Mouse (Mus musculus): Measurements from ENCODE around the gene Myl4. TPM values are rescaled to one million over a fixed set of nuclear protein-coding genes. Genes with fewer than 3 reads are reported as not detected.

Myl4 gene
- total and polyA plus RNA-seq, 3 experiments = 484 to 1,288 (median 619) TPM

DNA sequence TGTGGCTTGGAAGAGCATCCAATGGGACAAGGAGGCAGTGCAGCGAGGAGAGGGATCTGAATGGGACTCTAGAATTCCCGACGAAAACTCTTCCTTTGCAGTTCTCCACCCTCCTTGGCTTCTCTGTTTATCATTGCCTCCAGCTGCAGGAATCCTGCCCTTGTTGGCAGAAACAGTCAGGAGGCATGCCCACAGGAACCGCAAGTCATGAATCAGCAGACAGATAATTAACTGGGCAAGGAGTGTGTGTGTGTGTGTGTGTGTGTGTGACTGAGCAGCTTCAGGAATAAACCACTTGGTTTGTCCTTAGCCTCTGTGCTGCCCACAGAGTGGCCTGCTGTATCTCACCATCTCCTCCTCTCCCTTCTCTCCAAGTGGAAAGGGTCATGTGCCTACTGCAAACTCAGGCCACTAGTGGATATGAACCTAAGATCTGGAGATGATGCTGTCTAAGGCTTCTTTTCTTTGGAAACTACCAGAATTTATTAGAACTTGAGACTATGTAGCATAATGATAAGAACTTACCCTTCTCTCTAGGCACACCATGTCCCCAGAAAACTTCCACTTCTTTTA, 61.2 kb downstream of the Myl4 start:
- no peaks in the 10 kb centered on the region for H3K36me3 ChIP-seq (ENCODE audit: control insufficient read depth, insufficient read depth, low read length)
- 43% methylated on average over 4 of the region's 4 CpGs for WGBS
- TF ChIP-seq EP300 (IDR thresholded peaks at IDR 0.05; ENCODE audit: insufficient read depth, low read depth, low read length) = no peak
- no peak for TF ChIP-seq POLR2A (IDR thresholded peaks at IDR 0.05; ENCODE audit: insufficient read depth, low read depth, low read length)
- no peak for TF ChIP-seq CTCF (IDR thresholded peaks at IDR 0.05)
- no peaks in the 10 kb centered on the region; the same call in 1 of the 2 replicates for H3K27me3 ChIP-seq (ENCODE audit: control insufficient read depth, insufficient read depth, low read length)
- no peaks in the 10 kb centered on the region for H3K4me1 ChIP-seq (ENCODE audit: control insufficient read depth, insufficient read depth, low read length)
- no peak overlapping the region for H3K27ac ChIP-seq
- intact Hi-C loops (cut with DNase I) = no loop called here
- no peak overlapping the region for H3K9ac ChIP-seq (ENCODE audit: low read depth, low read length)
- no peak overlapping the region for H3K4me3 ChIP-seq
- H3K79me2 ChIP-seq (replicated peaks; ENCODE audit: control insufficient read depth, insufficient read depth, low read length) = no peaks in the 10 kb centered on the region
- no peak for DNase-seq

DNA sequence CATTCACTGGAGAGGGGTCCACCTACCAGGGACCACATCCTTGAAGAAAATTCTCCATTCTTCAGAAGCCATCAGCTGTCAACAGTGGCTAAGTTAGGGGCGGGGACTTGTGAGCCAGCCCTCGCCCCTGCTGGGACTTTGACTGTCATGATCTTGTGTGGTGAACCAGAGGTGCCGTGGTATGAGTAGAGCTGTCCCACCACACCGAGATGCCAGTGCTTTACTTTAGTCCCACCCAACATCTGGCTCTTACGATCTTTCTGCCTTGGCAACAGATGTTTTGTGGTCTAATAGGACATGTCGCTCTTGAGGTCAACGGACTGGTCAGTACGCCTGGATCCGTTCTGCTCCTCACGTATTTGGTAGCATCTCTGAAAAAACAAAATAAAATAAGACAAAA, 63.1 kb downstream of the Myl4 start:
- H3K79me2 ChIP-seq (replicated peaks; ENCODE audit: control insufficient read depth, insufficient read depth, low read length) = no peaks in the 10 kb centered on the region
- TF ChIP-seq CTCF (IDR thresholded peaks at IDR 0.05) = no peak
- TF ChIP-seq POLR2A (IDR thresholded peaks at IDR 0.05; ENCODE audit: insufficient read depth, low read depth, low read length) = no peak
- no peak for TF ChIP-seq EP300 (IDR thresholded peaks at IDR 0.05; ENCODE audit: insufficient read depth, low read depth, low read length)
- H3K4me3 ChIP-seq = no peak overlapping the region
- DNase-seq = no peak
- H3K36me3 ChIP-seq (ENCODE audit: control insufficient read depth, insufficient read depth, low read length) = no peaks in the 10 kb centered on the region
- H3K4me1 ChIP-seq (ENCODE audit: control insufficient read depth, insufficient read depth, low read length) = no peaks in the 10 kb centered on the region
- no peak overlapping the region for H3K9ac ChIP-seq (ENCODE audit: low read depth, low read length)
- WGBS = 88% methylated on average over 10 of the region's 10 CpGs
- H3K27me3 ChIP-seq (ENCODE audit: control insufficient read depth, insufficient read depth, low read length) = no peaks in the 10 kb centered on the region
- no peak overlapping the region for H3K27ac ChIP-seq
- intact Hi-C loops (cut with DNase I) = no loop called here

DNA sequence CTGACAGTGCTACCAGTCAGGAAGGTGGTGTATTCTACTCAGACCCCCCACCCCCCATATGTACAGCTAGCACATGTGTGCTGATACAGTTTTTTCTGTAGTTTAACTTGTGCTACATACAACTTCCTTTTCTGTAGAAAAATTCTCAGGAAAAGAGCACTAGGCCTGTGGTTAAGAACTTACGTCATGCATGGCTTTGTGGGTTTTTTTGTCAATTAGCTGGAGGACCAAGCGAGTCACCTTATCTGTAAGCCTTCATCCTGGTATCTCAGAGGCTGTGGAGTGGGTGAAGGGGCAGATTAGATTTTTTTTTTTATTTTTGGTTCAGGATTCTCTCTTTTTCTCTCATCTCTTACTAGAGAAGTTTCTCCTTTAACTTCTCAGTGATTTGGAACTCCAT, 63.7 kb downstream of the Myl4 start:
- no peak overlapping the region for H3K27ac ChIP-seq
- TF ChIP-seq CTCF (IDR thresholded peaks at IDR 0.05) (no peak), EP300 (IDR thresholded peaks at IDR 0.05; ENCODE audit: insufficient read depth, low read depth, low read length) (no peak), POLR2A (IDR thresholded peaks at IDR 0.05; ENCODE audit: insufficient read depth, low read depth, low read length) (no peak)
- DNase-seq = no peak
- intact Hi-C loops (cut with DNase I) = no loop called here
- no peak overlapping the region for H3K4me3 ChIP-seq
- H3K9ac ChIP-seq (ENCODE audit: low read depth, low read length) = no peak overlapping the region
- H3K27me3 ChIP-seq (ENCODE audit: control insufficient read depth, insufficient read depth, low read length) = no peaks in the 10 kb centered on the region
- H3K4me1 ChIP-seq (ENCODE audit: control insufficient read depth, insufficient read depth, low read length) = no peaks in the 10 kb centered on the region
- no peaks in the 10 kb centered on the region for H3K79me2 ChIP-seq (replicated peaks; ENCODE audit: control insufficient read depth, insufficient read depth, low read length)
- WGBS = 77% methylated on average over 2 of the region's 2 CpGs
- H3K36me3 ChIP-seq (ENCODE audit: control insufficient read depth, insufficient read depth, low read length) = no peaks in the 10 kb centered on the region

DNA sequence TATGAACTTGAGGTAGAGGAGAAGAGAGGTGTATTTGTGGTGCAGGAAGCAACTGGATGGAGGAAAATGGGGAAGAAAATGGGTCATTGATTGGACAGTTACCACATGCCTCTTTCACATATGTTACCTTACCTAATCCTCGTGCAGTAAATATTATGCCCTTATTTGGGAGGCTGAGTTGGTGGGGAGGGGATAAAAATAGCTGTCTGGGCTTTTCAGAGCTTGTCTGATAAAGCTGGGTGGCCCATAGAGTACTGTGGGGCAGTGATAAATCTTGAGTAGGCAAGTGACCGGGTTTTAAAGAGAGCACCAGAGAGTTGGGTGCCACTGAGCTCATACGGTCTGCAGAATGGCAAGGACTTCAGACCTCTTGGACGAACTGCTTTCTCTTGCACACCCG, 65.7 kb downstream of the Myl4 start:
- Histone ChIP-seq H3K4me3 (no peak overlapping the region), H3K36me3 (ENCODE audit: control insufficient read depth, insufficient read depth, low read length) (no peaks in the 10 kb centered on the region), H3K27me3 (ENCODE audit: control insufficient read depth, insufficient read depth, low read length) (no peaks in the 10 kb centered on the region), H3K79me2 (replicated peaks; ENCODE audit: control insufficient read depth, insufficient read depth, low read length) (no peaks in the 10 kb centered on the region), H3K27ac (no peak overlapping the region), H3K9ac (ENCODE audit: low read depth, low read length) (no peak overlapping the region), H3K4me1 (ENCODE audit: control insufficient read depth, insufficient read depth, low read length) (no peaks in the 10 kb centered on the region)
- DNase-seq = no peak
- 63% methylated on average over 5 of the region's 5 CpGs for WGBS
- intact Hi-C loops (cut with DNase I) = no loop called here
- no peak for TF ChIP-seq CTCF (IDR thresholded peaks at IDR 0.05)
- no peak for TF ChIP-seq EP300 (IDR thresholded peaks at IDR 0.05; ENCODE audit: insufficient read depth, low read depth, low read length)
- no peak for TF ChIP-seq POLR2A (IDR thresholded peaks at IDR 0.05; ENCODE audit: insufficient read depth, low read depth, low read length)

DNA sequence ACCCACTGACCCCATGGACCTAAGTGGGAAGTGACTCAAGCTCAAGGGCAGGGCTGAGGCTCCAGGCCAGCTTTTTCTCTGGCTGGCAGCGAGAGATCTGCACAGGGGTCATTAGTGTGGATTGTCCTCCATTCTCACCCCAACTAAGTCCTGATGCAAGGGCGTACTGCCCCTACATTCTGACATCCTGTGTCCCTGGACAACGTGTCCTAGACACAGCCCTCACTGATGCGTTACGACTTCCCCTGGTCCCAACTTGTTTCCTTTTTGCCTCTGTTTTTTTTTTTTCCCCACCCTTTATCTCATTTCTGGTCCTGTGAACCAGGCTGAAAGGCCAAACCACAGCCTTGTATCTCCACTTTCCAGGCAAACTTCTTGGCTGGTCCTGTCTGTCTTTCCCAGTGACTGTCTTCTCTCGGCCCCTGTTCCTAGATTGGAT, 68.2 kb downstream of the Myl4 start:
- WGBS = 37% methylated on average over 6 of the region's 6 CpGs
- H3K36me3 ChIP-seq (ENCODE audit: control insufficient read depth, insufficient read depth, low read length) = no peaks in the 10 kb centered on the region
- H3K79me2 ChIP-seq (replicated peaks; ENCODE audit: control insufficient read depth, insufficient read depth, low read length) = no peaks in the 10 kb centered on the region
- H3K9ac ChIP-seq (ENCODE audit: low read depth, low read length) = no peak overlapping the region
- intact Hi-C loops (cut with DNase I) = no loop called here
- no peak overlapping the region for H3K4me3 ChIP-seq
- peak in 1 of 2 experiments; percentile 30 for DNase-seq
- no peak for TF ChIP-seq POLR2A (IDR thresholded peaks at IDR 0.05; ENCODE audit: insufficient read depth, low read depth, low read length)
- TF ChIP-seq CTCF (IDR thresholded peaks at IDR 0.05) = no peak
- TF ChIP-seq EP300 (IDR thresholded peaks at IDR 0.05; ENCODE audit: insufficient read depth, low read depth, low read length) = 0 out of 2 replicates have a peak, but pooled peaks have one; percentile 46
- H3K27ac ChIP-seq = no peak overlapping the region
- H3K4me1 ChIP-seq (ENCODE audit: control insufficient read depth, insufficient read depth, low read length) = no peaks in the 10 kb centered on the region
- H3K27me3 ChIP-seq (ENCODE audit: control insufficient read depth, insufficient read depth, low read length) = no peaks in the 10 kb centered on the region

DNA sequence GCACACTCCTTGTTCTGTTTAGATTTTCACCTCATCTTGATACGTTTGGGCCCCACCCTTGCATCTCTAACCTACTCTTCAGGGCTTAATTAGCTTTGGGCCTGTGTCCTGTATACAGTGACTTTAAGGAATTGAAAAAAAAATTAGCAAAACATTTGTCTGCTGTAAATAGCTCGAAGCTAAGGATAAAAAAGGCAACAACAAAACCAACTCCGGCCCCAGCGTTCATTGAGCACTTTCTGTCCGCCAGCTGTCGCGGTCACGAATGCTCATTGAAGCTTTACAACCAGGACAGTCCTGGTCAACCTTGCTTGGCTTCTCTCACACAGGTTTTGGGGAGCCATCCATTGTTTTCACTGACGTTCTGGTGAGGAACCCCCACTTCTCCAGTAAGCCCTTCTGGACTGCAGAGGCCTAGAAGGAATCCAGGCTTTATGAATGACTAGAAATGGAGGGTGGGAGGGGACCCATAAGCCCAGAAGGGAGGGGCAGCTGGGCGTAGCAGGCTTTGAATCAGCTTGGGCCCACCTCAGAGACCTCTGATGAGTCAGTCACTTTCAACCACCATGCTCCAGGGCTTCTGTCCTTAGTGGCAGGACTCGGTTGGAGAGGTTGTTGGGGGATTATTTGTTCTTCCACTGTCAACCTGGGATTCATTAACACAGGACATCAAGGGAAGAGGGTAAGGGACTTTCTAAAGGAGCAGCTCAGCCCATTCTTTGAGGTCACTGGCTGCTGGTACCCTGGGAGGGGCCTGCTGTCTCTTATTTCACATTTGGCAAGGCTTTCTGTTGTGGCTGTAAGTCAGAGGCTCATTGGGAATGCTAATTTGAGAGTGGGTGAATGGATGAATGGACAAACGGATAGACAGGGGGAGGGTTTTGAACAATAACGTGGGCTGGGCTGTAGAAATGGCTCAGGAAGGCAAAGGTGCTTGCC, 68.9 kb downstream of the Myl4 start:
- Histone ChIP-seq H3K9ac (ENCODE audit: low read depth, low read length) (no peak overlapping the region), H3K27ac (peak overlapping the region; percentile 15), H3K79me2 (replicated peaks; ENCODE audit: control insufficient read depth, insufficient read depth, low read length) (no peaks in the 10 kb centered on the region), H3K4me3 (no peak overlapping the region), H3K4me1 (ENCODE audit: control insufficient read depth, insufficient read depth, low read length) (no peaks in the 10 kb centered on the region), H3K36me3 (ENCODE audit: control insufficient read depth, insufficient read depth, low read length) (no peaks in the 10 kb centered on the region), H3K27me3 (ENCODE audit: control insufficient read depth, insufficient read depth, low read length) (no peaks in the 10 kb centered on the region)
- intact Hi-C loops (cut with DNase I) = no loop called here
- 74% methylated on average over 13 of the region's 13 CpGs for WGBS
- TF ChIP-seq CTCF (IDR thresholded peaks at IDR 0.05) = no peak
- no peak for TF ChIP-seq EP300 (IDR thresholded peaks at IDR 0.05; ENCODE audit: insufficient read depth, low read depth, low read length)
- TF ChIP-seq POLR2A (IDR thresholded peaks at IDR 0.05; ENCODE audit: insufficient read depth, low read depth, low read length) = no peak
- no peak for DNase-seq
